Mouse (Mus musculus) embryonic fibroblast, embryonic 13.5 days (primary cell): ENCODE measurements around the gene Auts2. TPM values are rescaled to one million over a fixed set of nuclear protein-coding genes. Genes with fewer than 3 reads are reported as not detected.

Experiments
- H3K27ac ChIP-seq: 2 replicates; pipeline ENCODE4 v1.5.1; 2012; ENCODE audit warnings: low read length, control low read depth, inconsistent platforms; ENCODE audit not compliant: insufficient read depth
- H3K4me1 ChIP-seq: 2 replicates; pipeline ENCODE4 v1.6.1; 2011; ENCODE audit warnings: low read length; ENCODE audit not compliant: control insufficient read depth, insufficient read depth
- H3K4me3 ChIP-seq: 2 replicates; pipeline ENCODE4 v1.5.1; 2011; ENCODE audit warnings: mild to moderate bottlenecking, control low read depth, low read length; ENCODE audit not compliant: insufficient read depth
- CTCF ChIP-seq: IDR thresholded peaks from 2 replicates; pipeline ENCODE4 v1.5.1; 2011; ENCODE audit warnings: mild to moderate bottlenecking, control low read depth, low read length, moderate library complexity, borderline replicate concordance; ENCODE audit not compliant: insufficient read depth
- POLR2A ChIP-seq: IDR thresholded peaks from 2 replicates; pipeline ENCODE4 v1.6.1; 2011; ENCODE audit warnings: low read depth, mild to moderate bottlenecking, control low read depth, low read length, moderate library complexity
- polyA plus RNA-seq: library from polyadenylated mRNA; stranded (reverse); fragments of >200 nt; gene quantifications from 2 replicates; pipeline ENCODE4 v1.2.4, GENCODE M21; 2011; ENCODE audit warnings: low read depth; ENCODE audit not compliant: missing spikeins, insufficient read length

The Auts2 gene
- polyA plus RNA-seq, 1 experiment, result 26.0 TPM

GRCm38 (mm10) chr5:132283741-132284140, 259.4 kb downstream of the Auts2 start:
- no peak overlapping the region for H3K27ac ChIP-seq
- TF ChIP-seq POLR2A (no peak), CTCF (no peak)
- no peaks in the 10 kb centered on the region for H3K4me1 ChIP-seq
- no peak overlapping the region for H3K4me3 ChIP-seq

DNA sequence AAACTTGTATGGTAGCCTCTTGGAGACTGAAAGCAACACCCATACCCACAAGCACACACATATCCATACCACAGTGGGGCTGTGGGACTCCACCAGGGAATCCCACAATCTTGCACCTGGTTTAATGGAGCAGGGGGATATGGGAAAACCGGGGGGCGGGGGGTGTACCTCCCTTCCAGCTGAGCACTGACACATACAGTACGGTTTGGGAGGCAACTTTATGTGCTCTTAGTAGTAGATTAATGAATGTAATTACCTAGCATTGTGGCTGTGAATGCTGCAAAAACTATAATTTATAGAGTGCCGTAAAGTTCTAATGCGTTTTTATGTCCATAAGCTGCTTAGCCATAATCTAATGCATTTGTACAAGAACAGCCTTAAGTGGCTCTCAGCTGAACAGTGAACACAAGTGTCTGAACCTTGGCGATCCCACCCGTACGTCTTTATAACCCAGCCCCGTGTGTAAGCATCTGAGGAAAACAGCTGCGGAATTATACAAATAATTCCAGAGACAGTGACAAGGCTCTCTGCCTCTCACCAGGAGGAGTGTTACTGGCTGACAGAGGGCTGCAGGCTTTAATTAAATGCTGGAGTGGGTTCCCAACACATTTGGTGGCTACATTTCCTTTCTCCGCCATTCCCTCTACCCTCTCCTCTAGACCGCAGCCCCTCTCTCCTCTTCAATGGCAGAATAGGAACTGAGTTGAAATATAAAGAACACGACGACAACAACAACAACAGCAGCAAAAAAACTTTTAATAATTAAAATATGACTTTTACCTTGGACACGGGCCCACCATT, 268.8 kb downstream of the Auts2 start:
- no peak overlapping the region for H3K27ac ChIP-seq
- no peak overlapping the region for H3K4me3 ChIP-seq
- no peak for TF ChIP-seq POLR2A
- no peak for TF ChIP-seq CTCF

DNA sequence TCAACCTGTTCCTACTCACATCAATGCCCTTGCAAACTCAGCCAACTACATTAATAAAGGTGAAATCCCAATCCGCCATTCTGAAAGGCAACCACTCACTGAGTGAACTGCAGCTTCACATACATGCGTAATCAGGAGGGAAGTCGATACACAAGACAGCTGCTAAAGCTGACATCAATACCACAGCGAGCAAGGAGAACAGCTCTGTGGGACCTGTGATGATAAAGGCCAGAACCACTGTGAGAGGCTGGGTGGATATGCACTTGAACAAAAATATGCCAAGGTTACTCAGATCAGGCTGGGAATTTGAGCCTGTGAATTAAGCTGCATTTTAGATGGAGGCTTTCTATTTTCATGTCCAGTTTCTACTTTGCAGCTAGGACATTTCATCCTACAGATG, 271.0 kb downstream of the Auts2 start:
- no peak for TF ChIP-seq CTCF
- TF ChIP-seq POLR2A, result no peak
- H3K4me3 ChIP-seq, result no peak overlapping the region
- H3K4me1 ChIP-seq, result no peaks in the 10 kb centered on the region
- no peak overlapping the region for H3K27ac ChIP-seq

More for the DNA sequence above, 268.8 kb downstream of the Auts2 start:
- H3K4me1 ChIP-seq, result no peaks in the 10 kb centered on the region

GRCm38 (mm10) chr5:132270896-132271295, 272.2 kb downstream of the Auts2 start:
- TF ChIP-seq POLR2A (no peak), CTCF (no peak)

GRCm38 (mm10) chr5:132270074-132270473, 273.1 kb downstream of the Auts2 start:
- Histone ChIP-seq H3K4me1 (no peaks in the 10 kb centered on the region), H3K27ac (no peak overlapping the region), H3K4me3 (no peak overlapping the region)
- no peak for TF ChIP-seq CTCF

More at GRCm38 (mm10) chr5:132270896-132271295, 272.2 kb downstream of the Auts2 start:
- H3K4me1 ChIP-seq, result no peaks in the 10 kb centered on the region
- no peak overlapping the region for H3K4me3 ChIP-seq
- no peak overlapping the region for H3K27ac ChIP-seq

- Histone ChIP-seq H3K4me1 (0 out of 2 replicates have a peak, but pooled peaks cover 2% of the 10 kb centered on the region), H3K27ac (no peak overlapping the region)
- TF ChIP-seq POLR2A (no peak), CTCF (no peak)
Observed at GRCm38 (mm10) chr5:132268351-132268967, 274.7 kb downstream of the Auts2 start.

DNA sequence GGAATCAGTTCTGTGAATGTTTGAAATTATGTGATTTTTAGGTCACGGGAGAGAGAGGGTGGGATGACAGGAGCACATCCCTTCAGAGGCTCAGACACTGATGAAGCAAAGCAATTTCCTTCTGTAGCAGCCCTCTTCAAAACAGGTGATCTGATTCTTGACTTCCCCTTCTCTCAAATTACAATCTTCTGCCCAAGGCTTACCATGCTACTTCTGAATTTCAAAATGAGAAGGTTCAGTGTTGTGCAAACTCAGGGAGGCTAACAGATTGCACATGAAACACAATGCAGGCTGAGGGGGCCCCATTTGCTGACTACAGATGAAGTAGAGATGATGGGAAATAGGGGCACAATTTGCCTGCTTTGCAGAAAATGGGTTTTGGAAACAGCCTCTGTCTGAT, 278.1 kb downstream of the Auts2 start:
- no peak overlapping the region for H3K4me3 ChIP-seq
- TF ChIP-seq CTCF, result no peak
- no peak for TF ChIP-seq POLR2A
- 0 out of 2 replicates have a peak, but pooled peaks cover 2% of the 10 kb centered on the region for H3K4me1 ChIP-seq

More at GRCm38 (mm10) chr5:132268351-132268967, 274.7 kb downstream of the Auts2 start:
- no peak overlapping the region for H3K4me3 ChIP-seq

GRCm38 (mm10) chr5:132261750-132262149, 281.4 kb downstream of the Auts2 start:
- H3K4me3 ChIP-seq, result no peak overlapping the region
- H3K27ac ChIP-seq, result no peak overlapping the region
- TF ChIP-seq CTCF, result no peak
- TF ChIP-seq POLR2A, result no peak
- H3K4me1 ChIP-seq, result 0 out of 2 replicates have a peak, but pooled peaks cover 2% of the 10 kb centered on the region

More for the DNA sequence above, 278.1 kb downstream of the Auts2 start:
- H3K27ac ChIP-seq, result no peak overlapping the region

DNA sequence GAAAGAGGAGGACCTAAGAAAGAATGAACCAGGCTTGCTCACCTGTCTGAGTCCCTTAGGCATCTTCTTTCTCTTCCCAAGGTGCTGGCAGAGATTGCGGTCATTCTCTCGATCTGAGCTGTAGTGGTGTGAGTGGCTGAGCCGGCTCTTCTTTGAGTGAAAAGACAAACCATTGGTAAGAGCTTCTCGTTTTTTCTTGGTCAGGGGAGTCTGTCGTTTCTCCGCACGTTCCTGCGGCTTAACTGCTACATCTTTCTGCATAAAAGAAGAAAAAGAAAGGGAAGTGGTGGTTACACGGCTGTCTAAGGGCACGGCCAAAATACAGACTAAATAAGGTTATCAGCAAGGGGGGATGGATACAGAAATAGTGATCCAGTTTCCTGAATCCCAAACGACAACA, 284.3 kb downstream of the Auts2 start:
- TF ChIP-seq CTCF (no peak), POLR2A (no peak)
- no peak overlapping the region for H3K27ac ChIP-seq
- H3K4me1 ChIP-seq, result no peaks in the 10 kb centered on the region
- no peak overlapping the region for H3K4me3 ChIP-seq

GRCm38 (mm10) chr5:132255579-132255978, 287.6 kb downstream of the Auts2 start:
- Histone ChIP-seq H3K4me1 (no peaks in the 10 kb centered on the region), H3K4me3 (no peak overlapping the region), H3K27ac (no peak overlapping the region)
- TF ChIP-seq CTCF (no peak), POLR2A (no peak)
